Mouse (Mus musculus) C2C12 (cell line): ENCODE measurements around the gene Tgfbrap1. TPM values are rescaled to one million over a fixed set of nuclear protein-coding genes. Genes with fewer than 3 reads are reported as not detected.

Source experiments
- H3K27me3 ChIP-seq: one replicate; pipeline ENCODE4 v1.6.1; 2011; ENCODE audit not compliant: control insufficient read depth, insufficient read depth, insufficient read length
- H3K36me3 ChIP-seq: one replicate; pipeline ENCODE4 v1.6.1; 2011; ENCODE audit not compliant: control insufficient read depth, insufficient read depth
- H3K4me3 ChIP-seq: one replicate; pipeline ENCODE4 v1.5.1; 2011; ENCODE audit warnings: mild to moderate bottlenecking, control low read depth; ENCODE audit not compliant: poor library complexity, insufficient read depth, severe bottlenecking
- H3K79me2 ChIP-seq: one replicate; pipeline ENCODE4 v1.6.1; 2011; ENCODE audit not compliant: control insufficient read depth, insufficient read depth
- H3K79me3 ChIP-seq: one replicate; pipeline ENCODE4 v1.6.1; 2011; ENCODE audit warnings: low read depth, control low read depth
- H3ac ChIP-seq: one replicate; pipeline ENCODE3; 2011; ENCODE audit warnings: low read depth; ENCODE audit not compliant: control insufficient read depth, insufficient read length
- CEBPB ChIP-seq: IDR thresholded peaks from one replicate; pipeline ENCODE4 v1.6.1; 2011; ENCODE audit warnings: low read depth, mild to moderate bottlenecking, control low read depth, moderate library complexity
- CTCF ChIP-seq: IDR thresholded peaks from one replicate; pipeline ENCODE4 v1.5.1; 2011; ENCODE audit not compliant: control insufficient read depth, insufficient read depth, insufficient read length
- FOSL1 ChIP-seq: IDR thresholded peaks from one replicate; pipeline ENCODE4 v1.8.0; 2011; ENCODE audit warnings: mild to moderate bottlenecking, low read length; ENCODE audit not compliant: poor library complexity, insufficient read depth, severe bottlenecking
- MAX ChIP-seq: IDR thresholded peaks from one replicate; pipeline ENCODE4 v1.6.1; 2011; ENCODE audit warnings: mild to moderate bottlenecking, control low read depth
- MYOD1 ChIP-seq: IDR thresholded peaks from one replicate; pipeline ENCODE4 v1.6.1; 2011; ENCODE audit warnings: low read depth; ENCODE audit not compliant: control insufficient read depth, insufficient read length
- MYOG ChIP-seq: IDR thresholded peaks from one replicate; pipeline ENCODE4 v1.6.1; 2011; ENCODE audit not compliant: control insufficient read depth, insufficient read length; ENCODE audit errors: extremely low read depth
- USF1 ChIP-seq: IDR thresholded peaks from one replicate; pipeline ENCODE4 v1.6.1; 2011; ENCODE audit warnings: low read depth, mild to moderate bottlenecking, control low read depth, moderate library complexity
- polyA plus RNA-seq: library from polyadenylated mRNA; unstranded; fragments of >200 nt; fragmentation: generic; extraction: Trizol; gene quantifications from one replicate; pipeline ENCODE4 v1.2.1, GENCODE M21; 2012; ENCODE audit warnings: missing spikeins

Gene Tgfbrap1
- polyA plus RNA-seq, 1 experiment: 9.5 TPM

DNA sequence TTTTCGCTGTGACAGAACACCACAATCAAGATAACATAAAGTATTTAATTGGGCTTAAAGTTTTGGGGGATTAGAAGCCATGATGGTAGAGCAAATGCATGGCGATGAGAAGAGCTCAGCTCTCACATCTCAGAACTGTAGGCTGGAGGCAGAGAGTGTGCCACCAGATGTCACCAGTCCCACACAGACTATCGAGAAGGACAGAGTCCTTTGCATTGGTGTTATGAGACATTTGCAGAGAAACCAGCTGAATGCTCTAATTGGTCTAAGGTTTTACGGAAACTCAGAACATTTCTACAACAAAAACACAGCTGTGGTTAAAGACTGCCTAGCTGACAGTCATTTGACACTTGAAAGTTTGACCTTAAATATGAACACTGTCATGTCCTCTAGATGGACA lies 44.8 kb upstream of the Tgfbrap1 start:
- H3K79me3 ChIP-seq: peaks cover 49% of the 10 kb centered on the region
- TF ChIP-seq CTCF (peak; percentile 44), USF1 (no peak), CEBPB (no peak), FOSL1 (no peak)
- no peaks in the 10 kb centered on the region for H3K27me3 ChIP-seq

DNA sequence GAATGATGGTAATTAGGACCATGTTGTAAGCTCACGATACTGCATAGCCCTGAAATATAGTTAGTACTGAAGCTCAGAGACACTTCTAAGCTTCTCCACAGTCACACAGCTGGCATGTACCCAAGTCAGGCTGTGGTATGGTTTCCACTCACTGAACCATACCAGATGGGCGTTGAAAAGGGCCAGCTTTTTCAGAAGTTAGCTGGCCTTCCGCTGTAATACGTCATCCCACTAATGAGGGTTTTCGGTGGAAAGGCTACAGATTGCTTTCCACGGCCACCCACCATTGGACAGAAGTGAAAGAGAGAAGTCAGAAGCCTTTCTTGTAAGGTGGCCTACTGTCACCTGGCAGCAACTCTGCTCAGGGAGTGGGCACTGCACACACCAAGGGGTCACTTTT lies 44.4 kb upstream of the Tgfbrap1 start:
- TF ChIP-seq MAX: no peak
- TF ChIP-seq FOSL1: no peak
- TF ChIP-seq USF1: no peak
- no peak for TF ChIP-seq CEBPB
- no peak for TF ChIP-seq CTCF
- no peak for TF ChIP-seq MYOG
- TF ChIP-seq MYOD1: no peak
- H3K4me3 ChIP-seq: no peak overlapping the region
- H3K36me3 ChIP-seq: peaks cover 79% of the 10 kb centered on the region
- H3K79me3 ChIP-seq: peaks cover 53% of the 10 kb centered on the region
- no peak overlapping the region for H3ac ChIP-seq
- peaks cover 91% of the 10 kb centered on the region for H3K79me2 ChIP-seq
- H3K27me3 ChIP-seq: no peaks in the 10 kb centered on the region

More for the DNA sequence above, 44.8 kb upstream of the Tgfbrap1 start:
- H3ac ChIP-seq: no peak overlapping the region
- H3K4me3 ChIP-seq: no peak overlapping the region
- peaks cover 79% of the 10 kb centered on the region for H3K36me3 ChIP-seq
- H3K79me2 ChIP-seq: peaks cover 90% of the 10 kb centered on the region

DNA sequence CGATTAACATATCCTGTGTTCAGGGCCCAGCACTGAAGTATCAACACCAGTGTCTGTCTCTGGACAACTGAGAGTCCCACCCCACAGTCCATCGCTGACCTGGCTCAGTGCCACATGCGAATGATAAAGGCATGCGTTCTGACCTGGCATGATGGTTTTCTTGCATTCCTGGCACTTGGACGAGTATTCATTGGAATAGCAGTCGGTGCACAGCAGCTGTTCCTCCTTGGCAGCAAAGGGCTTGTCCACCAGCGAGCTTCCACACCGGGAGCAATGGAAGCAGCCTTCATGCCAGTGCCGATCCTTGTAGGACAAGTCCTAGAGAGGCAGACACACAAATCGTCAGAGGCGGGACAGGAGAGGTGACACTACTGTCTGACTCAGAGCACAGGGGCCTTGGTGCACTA lies 43.1 kb upstream of the Tgfbrap1 start:
- Histone ChIP-seq H3K79me3 (peaks cover 53% of the 10 kb centered on the region), H3K36me3 (peaks cover 80% of the 10 kb centered on the region), H3K27me3 (no peaks in the 10 kb centered on the region), H3K4me3 (no peak overlapping the region), H3K79me2 (peaks cover 96% of the 10 kb centered on the region), H3ac (no peak overlapping the region)
- TF ChIP-seq CEBPB (no peak), MYOD1 (peak; percentile 92), CTCF (no peak), MAX (peak; percentile 60), FOSL1 (no peak)

DNA sequence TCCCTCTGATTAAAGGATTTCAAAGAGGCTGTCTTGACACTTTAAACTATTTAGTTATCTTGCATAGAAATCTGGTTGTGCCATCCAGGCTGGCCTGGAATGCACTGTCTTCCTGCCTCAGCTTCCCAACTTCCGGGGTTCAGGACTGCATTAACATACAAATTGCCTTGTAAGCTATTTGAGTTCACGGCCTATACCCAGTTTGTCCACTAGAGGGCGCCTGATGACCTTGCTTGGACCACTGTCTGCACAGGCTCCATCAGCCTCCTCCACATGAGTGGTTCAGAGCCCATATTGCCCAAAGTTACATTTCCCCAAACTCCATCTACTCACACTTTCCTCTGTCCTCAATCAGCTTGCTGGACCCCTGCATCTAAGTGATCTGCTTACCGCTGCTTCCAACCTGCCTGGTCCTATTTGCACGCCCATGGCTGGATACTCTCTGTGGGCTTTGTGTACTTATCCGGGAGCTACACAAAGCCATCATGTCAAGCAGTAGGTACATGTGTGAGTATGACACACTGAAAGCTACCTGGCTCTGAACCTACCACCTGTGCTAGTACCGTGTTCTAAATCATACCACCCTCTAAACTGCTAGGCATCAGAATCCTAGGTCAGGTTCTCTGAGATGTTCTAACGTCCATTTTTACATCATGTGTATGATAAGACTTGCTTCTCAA lies 41.3 kb upstream of the Tgfbrap1 start:
- TF ChIP-seq MAX (no peak), CTCF (peak; percentile 82)
- peaks cover 96% of the 10 kb centered on the region for H3K79me2 ChIP-seq

DNA sequence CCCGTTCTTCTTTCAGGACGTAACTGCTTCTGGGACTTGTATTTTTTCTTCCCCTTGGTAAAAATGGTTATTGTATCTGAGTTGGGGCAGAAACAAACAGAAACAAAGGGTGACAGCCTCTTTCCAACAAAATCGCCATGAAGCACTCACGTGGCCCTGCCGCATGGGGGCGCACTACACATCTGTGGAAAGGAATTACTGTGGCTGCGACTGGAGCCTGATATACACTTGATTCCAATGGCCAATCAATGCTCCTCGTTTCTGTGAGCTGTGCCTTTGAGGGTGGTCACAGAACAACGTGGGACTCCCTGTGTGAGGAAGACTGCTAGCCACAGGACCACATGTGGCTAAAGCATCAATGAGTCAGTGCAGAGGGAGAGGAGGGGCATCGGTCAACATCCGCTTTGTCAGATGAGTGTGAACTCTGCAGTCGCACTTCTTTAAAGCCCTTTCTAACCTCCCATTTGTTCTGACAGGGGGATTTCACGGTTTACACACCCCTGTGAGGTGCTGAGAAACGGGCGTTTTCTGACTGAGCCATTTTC lies 39.9 kb upstream of the Tgfbrap1 start:
- Histone ChIP-seq H3ac (no peak overlapping the region), H3K4me3 (no peak overlapping the region), H3K36me3 (peaks cover 82% of the 10 kb centered on the region), H3K27me3 (no peaks in the 10 kb centered on the region), H3K79me3 (peaks cover 63% of the 10 kb centered on the region), H3K79me2 (peaks cover 96% of the 10 kb centered on the region)
- TF ChIP-seq CTCF: peak; percentile 12
- no peak for TF ChIP-seq USF1
- TF ChIP-seq FOSL1: no peak
- no peak for TF ChIP-seq MAX

More for the DNA sequence above, 41.3 kb upstream of the Tgfbrap1 start:
- peaks cover 79% of the 10 kb centered on the region for H3K36me3 ChIP-seq
- no peaks in the 10 kb centered on the region for H3K27me3 ChIP-seq
- H3ac ChIP-seq: no peak overlapping the region
- H3K4me3 ChIP-seq: no peak overlapping the region
- peaks cover 55% of the 10 kb centered on the region for H3K79me3 ChIP-seq

DNA sequence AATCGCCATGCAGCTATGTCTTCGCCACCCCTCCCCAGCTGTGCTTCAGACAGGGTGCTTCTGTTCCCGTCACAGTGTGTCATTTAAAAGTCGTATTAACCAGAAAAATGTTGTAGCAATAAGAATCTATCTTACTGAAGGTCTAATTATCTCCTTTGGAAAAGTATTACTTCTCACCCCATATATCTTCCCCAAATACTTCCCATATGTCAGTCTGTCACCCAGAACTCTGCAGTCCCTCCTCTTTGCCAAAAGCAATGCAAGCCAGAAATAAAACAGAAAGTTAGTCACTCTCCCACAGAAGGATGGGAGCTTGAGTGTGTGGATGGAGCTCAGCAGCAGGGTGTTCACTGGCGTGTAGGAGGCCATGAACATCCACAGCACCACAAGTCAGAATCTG lies 38.9 kb upstream of the Tgfbrap1 start:
- no peak for TF ChIP-seq MAX
- TF ChIP-seq MYOG: no peak
- no peak for TF ChIP-seq CTCF
- TF ChIP-seq FOSL1: no peak
- no peak for TF ChIP-seq MYOD1
- no peak for TF ChIP-seq CEBPB
- no peak for TF ChIP-seq USF1
- Histone ChIP-seq H3K36me3 (peaks cover 89% of the 10 kb centered on the region), H3K79me3 (peaks cover 67% of the 10 kb centered on the region), H3K79me2 (peaks cover 96% of the 10 kb centered on the region), H3K4me3 (no peak overlapping the region), H3ac (no peak overlapping the region), H3K27me3 (no peaks in the 10 kb centered on the region)
